Mouse (Mus musculus) adrenal gland, postnatal 36 days (tissue): ENCODE measurements around the gene Dclk2. TPM values are rescaled to one million over a fixed set of nuclear protein-coding genes. Genes with fewer than 3 reads are reported as not detected.

ENCODE experiments used
- DNase-seq, 2 experiments: peaks; one replicate each; pipeline ENCODE4 v3.0.0; 2021; ENCODE audit warnings: mixed read lengths in 1 of 2
- total RNA-seq, 2 experiments: library from RNA; stranded (reverse); gene quantifications; 2 replicates each; pipeline ENCODE4 v1.2.3; 2021

Dclk2 gene
- total RNA-seq, 2 experiments from 2014 or later: 5.9 to 6.1 TPM

DNA sequence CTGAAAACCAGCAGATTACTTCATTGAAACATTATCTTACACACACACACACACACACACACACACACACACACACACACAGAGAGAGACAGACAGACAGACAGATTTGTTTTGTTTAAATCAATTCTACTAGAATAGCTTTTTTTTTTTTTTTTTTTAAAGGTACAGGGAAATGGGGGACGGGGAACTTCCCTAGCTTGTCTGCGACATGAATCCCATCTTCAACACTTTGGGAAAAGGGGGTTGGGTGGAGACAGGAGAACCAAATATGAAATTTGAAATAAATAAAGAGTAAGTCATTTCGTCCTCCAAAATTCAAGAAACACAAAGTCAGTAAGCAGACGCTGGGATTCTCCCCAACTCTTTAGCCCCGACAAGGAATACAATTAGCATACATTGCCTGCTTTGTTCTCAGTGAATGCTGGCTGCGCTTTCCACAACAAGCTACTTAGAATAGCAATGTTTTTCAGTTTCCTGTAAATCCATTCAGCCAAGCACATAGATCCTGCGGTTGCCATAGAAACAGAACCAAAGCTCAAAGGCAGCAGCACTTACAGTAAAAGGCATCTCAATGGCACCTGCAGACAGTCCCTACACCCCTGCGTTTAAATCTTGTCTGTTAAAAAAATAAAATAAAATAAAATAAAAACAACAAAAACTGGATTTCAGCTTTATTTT lies 75.7 kb downstream of the Dclk2 start:
- no peak for DNase-seq

DNA sequence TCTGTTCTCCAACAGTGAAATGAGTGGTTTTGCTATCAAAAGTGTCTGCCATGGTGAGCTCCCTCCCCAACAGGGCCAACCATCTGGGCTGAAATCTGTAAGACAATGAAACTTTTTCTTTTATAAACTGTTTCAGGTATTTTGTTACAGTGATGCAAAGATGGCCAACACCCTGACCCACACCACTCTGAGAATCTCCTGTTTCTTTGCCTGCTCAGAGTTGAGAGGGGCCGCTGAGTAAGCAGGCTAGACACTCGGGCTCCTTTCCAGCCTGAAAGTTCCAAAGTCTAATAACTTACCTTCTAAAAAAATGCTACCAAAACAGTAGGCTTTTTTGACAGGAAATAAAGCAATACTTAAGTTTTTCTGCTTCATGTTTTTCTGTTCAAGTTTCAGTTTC lies 78.2 kb downstream of the Dclk2 start:
- DNase-seq: no peak

- DNase-seq: no peak
Observed at GRCm38 (mm10) chr3:86839606-86840005, 81.0 kb downstream of the Dclk2 start.

GRCm38 (mm10) chr3:86837386-86837785 lies 83.3 kb downstream of the Dclk2 start:
- no peak for DNase-seq

DNA sequence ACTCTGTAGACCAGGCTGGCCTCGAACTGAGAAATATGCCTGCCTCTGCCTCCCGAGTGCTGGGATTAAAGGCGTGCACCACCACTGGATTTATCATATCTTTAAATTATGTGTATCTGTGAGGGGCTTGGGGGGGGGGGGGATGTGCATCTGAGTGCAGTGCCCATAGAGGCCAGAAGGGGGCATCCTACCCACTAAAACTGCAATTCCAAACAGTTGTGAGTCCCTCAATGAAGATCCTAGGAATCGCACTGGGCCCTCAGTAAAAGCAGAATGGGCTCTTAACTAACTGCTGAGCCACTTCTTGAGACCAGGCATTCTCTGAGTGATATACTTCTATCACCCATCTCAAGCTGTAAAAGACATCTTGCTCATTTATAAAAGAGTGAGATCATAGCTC lies 85.5 kb downstream of the Dclk2 start:
- DNase-seq: peak in 1 of 2 experiments; percentile 7

DNA sequence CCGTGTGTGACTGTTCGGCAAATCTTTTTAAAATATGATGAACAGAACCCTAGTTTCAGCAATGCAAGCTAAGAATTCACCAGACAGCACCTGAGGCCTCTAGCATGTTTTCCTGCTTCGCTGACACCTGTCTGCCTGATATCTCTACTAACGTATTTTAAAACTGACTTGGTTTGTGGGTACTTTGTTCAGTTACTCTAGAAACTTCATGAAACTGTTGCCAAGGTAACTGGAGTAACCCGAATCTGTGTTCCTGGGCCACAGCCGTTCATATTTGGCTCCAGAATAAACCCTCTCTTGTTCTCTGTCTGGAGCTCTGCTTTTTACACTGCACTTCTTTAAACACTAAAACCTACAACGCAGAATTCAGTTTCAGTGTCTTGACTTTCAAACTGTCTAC lies 86.3 kb downstream of the Dclk2 start:
- DNase-seq: no peak

- DNase-seq: no peak
Observed at GRCm38 (mm10) chr3:86832591-86833267, 87.9 kb downstream of the Dclk2 start.

- DNase-seq: no peak
Observed at GRCm38 (mm10) chr3:86832115-86832514, 88.5 kb downstream of the Dclk2 start.

DNA sequence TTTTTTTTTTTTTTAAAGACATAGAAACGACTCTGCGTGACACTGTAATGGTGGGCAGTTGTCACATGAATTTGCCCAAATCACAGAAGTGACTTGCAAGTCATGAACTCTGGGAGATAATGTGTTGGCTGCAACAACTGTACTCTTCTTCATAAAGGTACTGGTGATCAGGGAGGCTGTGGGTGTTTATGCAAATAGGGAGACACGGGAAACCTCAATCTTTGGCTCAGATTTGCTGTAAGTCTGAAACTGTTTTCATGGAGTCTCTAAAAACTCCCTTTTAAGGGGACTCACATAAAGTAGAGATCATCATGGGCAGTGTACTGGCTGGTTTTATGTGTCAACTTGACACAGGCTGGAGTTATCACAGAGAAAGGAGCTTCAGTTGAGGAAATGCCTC lies 93.1 kb downstream of the Dclk2 start:
- no peak for DNase-seq

DNA sequence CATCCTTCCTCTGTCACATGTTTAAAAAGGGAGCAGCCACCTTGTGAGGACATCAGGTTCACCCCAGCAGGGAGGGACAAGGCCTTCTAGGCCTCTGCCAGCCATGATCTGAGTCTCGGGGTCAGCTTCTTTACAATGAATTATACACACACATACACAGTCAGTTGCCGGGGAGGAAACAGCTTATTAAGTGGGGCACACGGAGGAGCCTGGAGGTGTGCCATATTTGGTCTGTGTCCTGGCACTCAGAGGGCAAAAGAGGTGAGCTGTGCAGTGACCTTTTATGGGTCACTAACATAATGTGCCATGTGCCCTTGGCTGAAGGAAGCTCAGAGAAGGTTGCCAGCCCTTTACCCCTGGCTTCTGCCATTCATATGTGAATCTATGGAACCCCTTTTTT lies 99.3 kb downstream of the Dclk2 start:
- no peak for DNase-seq

DNA sequence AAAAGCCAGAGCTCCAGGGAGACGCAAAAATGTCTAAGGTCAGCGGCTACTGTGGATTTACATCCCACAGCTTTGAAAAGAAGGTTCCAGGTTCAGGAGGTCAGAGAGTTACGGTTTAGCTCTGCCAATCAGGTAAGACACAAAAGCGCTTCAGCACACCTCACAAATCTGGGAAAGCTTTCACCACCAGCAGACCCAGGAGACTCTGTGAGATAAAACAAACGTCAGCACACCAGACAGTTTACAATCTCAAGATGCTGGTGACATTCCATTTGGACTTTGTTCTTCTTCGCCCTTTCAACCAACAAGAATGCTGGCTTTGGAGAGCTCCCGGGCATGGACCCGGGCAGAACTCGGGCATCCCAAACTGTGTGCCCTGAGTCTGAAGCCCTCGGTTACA lies 100.3 kb downstream of the Dclk2 start:
- no peak for DNase-seq

DNA sequence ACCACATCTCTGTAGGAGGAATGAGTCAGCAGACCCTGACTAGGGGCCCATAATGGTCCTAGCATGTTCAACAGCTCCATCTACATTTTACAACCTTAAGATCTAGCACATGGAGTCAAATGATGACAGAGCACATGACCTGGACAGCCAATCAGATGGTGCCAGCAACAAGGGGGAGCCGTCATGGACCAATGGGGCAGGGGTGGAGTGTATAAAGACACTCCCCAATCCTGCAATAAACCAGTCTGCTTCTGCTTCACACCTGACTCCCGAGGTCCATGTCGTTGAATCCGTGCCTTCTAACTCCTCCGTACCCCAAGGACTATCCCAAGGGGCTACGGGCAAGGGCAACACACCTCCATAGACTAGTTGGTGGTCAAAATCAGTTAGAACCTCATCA lies 101.3 kb downstream of the Dclk2 start:
- DNase-seq: no peak

GRCm38 (mm10) chr3:86818001-86818585 lies 102.6 kb downstream of the Dclk2 start:
- DNase-seq: no peak

- peak; percentile 86 to 91 for DNase-seq
Observed at GRCm38 (mm10) chr3:86812689-86813088, 108.0 kb downstream of the Dclk2 start.

GRCm38 (mm10) chr3:86810908-86811307 lies 109.7 kb downstream of the Dclk2 start:
- DNase-seq: no peak

GRCm38 (mm10) chr3:86809646-86810045 lies 111.0 kb downstream of the Dclk2 start:
- no peak for DNase-seq

GRCm38 (mm10) chr3:86809199-86809598 lies 111.5 kb downstream of the Dclk2 start:
- DNase-seq: no peak

DNA sequence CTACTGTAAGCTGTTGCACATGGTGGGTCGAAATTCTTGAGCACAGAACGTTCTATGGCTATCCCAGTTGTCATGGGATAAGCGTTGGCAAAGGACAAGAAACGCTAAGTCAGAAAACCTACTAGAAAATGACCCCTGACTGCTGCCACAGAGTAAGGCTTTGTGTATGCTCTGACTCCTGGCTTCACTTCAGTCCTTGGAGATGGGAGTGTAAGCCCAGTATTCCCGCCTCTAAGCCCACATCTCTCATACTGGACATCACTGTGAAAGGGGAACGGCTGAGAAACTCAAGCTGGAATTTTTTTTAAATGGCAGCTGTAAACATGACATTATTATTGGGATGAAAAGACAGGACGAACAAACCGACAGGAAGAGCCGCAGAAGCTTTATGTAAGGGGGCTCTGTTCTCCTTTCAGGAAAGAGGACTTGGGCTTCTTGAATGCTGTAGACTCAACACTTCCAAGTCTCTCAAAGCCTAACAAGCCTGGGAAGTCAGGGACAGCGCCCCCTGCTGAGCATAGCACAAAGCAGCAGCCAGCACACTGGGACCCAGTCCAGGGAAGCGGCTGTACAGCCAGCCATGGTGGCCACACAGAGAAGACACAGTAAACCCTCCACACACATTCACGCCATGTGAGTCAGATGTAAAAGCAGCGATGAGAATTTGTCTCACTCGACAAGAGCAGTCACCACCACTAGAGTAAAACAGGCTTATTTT lies 112.7 kb downstream of the Dclk2 start:
- peak; percentile 46 to 50 for DNase-seq

DNA sequence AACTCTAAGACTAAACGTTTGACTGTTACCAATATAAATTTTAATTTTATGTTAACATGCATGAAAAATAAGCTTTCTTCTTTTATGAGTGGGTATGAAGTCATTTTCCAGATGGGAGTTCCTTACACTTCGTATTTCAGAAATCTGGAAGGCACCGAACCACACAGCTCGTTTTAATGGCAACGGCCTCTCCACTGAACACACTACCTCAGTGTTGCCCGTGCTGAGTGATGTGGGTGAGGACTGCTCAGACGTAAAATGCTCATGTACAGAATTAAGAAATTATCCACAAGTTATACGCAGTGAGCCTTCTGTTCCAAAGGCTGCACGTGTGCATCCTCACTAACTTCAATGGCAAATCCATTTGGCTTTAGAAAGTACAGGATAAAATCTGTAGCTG lies 113.8 kb downstream of the Dclk2 start:
- no peak for DNase-seq

DNA sequence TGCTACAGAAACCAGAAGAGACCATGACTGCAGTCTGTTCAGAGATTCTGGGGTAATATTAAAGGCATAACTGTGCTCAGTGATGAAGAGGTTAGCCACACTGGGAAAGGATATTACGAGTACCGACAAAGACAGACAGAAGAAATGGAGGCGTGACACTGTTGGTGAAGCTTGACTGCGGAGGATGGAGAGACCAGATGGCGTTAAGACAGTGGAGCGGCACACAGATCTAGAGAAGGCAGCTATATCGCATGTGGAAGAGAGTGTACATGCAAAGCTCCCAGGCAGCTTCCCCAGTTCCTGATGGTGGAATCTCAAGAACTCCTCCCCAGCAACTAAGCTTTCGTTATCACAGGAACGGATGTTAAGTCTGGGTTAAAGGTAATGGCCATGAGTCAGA lies 116.4 kb downstream of the Dclk2 start:
- DNase-seq: no peak

DNA sequence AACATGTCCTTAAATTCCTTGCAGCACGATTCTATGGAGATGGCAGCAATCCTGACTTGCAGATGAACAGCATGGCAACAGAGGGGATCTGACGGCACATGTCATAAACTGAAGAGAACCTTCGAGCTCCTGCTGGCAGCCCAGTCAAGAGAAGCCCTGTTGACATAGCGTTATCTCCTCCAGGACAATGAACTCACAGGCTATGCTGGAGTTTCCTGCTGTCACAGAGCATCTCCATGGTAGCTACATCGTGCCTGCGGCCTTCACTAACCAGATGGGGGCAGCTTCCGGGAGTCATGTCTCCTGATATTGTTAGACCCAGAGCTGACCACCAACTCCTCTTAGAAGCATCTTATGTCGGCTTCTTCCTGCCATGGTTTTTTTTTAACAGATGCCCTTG lies 117.8 kb downstream of the Dclk2 start:
- no peak for DNase-seq

DNA sequence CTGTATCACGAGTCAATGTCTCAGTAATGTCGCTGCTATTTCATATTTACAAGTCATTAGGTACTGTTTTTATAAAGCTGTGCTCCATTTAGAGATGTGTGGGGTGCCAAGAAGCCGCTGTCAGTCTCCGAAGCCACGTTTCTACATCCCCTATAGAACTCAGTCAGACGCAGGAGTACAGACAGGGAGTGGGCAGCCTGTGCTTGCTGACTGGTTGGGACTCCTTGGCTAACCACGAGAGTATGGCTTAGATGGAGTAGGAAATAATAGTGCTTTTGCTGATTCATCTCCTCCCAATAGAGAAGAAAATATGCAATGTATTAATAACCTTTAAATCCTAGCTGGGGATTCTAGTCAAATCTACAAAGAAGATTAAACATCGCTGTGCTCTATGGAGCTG lies 119.8 kb downstream of the Dclk2 start:
- DNase-seq: no peak

- DNase-seq: no peak
Observed at GRCm38 (mm10) chr3:86799041-86799440, 121.6 kb downstream of the Dclk2 start.
